Mouse (Mus musculus) frontal cortex, postnatal 14 days (tissue): ENCODE results near the gene Mrpl30.
A peak's percentile ranks its signal among the peaks of the same experiment; 100 is the strongest.

Experiments used
- DNase-seq, 2 experiments: peaks; one replicate each; pipeline ENCODE4 v3.0.0; 2022; ENCODE audit warnings: low spot score in 2 of 2

Gene Mrpl30

DNA sequence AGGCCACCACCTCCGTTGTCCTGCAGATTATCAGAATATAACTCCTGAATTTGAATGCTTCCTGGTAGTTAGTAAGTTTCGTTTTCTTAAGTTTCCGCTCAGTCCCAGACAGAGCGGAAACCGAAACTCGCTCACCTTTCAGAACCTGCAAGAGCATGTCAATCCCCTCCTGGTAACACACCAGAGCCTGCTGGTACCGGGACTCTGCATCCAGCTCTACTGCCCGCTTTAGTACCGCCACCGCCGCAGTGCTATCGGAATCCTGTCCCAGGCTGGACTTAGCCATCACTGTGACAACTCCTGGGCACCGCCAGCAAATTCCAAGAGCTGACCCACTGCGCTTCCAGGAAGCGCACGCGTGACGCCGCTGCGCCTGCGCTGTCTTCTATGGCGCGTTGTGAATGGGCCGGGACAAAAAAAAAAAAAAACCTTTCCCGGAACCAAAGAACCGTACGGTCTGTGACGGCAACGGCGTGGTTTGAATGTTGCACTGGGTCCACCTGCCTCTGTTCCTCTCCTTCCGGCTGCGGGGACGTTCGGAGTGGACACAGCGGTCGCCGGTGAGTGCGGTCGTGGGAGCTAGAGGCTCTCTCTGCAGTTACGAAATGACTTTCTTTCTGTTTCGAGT, at the start of gene Mrpl30, which contains the start of gene Mitd1:
Gene Mrpl30 (plus strand): TSS at position 453 of the 628 bp plus-strand sequence.
Gene Mitd1 (minus strand): TSS at position 387 of the 628 bp plus-strand sequence.
- DNase-seq, result peak; percentile 82 to 83

DNA sequence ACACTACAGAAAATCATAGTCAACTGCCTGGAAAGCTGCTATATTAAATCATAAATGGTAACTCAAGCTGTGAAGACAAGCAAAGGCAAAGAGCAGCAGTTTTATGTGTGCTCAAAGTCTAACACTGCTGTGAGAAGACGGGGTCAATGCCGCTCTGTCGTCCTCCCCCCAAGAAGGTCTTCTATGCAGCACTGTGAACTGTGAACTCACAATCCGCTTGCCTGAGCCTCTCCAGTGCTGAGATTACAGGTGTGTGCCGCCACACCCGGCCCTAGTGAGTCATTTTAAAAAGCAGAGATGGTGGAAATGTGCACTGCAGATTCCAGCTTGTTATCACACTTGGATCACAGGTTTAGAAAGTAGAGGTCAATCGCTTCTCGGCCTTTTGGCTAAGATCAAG, 43.4 kb upstream of the Mrpl30 start:
- DNase-seq, result no peak

- DNase-seq, result no peak
These were observed 39.6 kb upstream of the Mrpl30 start for GRCm38 (mm10) chr1:37850696-37851095.

DNA sequence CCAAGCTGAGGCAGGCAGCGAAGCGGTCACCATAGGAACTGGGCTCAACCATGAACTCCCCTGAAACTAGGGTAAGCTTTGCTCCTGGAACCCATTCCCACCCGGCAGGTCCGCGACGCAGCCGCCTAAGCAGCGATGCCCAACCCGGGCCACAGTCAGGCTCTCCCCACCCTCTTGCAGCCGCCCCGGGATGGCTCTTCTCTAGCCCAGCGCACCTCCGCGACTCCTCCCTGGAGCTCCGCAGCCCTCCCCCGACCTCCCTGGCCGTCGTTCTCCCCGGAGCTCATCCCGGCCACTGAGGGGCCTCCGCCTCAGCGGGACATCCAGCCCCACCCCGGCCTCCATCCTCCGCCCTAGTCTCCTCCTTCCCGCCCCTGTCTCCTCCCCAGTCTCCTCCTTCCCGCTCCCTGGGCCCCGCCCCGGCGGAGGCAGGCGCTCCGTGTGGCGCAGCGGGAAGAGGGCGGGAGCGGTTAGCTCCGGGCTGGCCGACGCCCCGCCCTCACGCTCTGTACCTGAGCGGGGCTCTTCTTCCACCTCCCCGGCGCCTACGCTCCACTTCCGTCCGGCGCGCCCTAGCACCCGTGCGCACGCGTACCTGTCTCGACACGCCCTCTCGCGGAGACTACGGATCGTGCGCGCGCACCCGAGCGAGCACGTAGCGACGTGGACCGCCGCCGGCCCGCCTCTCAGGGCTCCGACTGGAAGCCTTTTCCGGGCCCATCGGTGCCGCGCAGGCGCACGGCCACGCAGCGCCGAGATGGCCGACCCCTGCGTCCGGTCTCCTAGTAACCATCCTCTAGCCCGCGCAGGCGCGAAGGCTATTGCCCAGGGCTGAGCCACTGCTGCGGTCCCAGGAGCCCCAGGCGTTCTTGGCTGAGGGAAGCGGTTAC, 25.5 kb upstream of the Mrpl30 start:
- DNase-seq, result peak; percentile 99

- DNase-seq, result no peak
These were observed 24.7 kb upstream of the Mrpl30 start for GRCm38 (mm10) chr1:37865401-37866215.

GRCm38 (mm10) chr1:37866286-37866685, 24.0 kb upstream of the Mrpl30 start, which contains the start of gene Tsga10:
TSS of gene Tsga10 (minus strand) at chr1:37866429.
- no peak for DNase-seq

- no peak for DNase-seq
These were observed 23.2 kb upstream of the Mrpl30 start for GRCm38 (mm10) chr1:37867056-37867455.

DNA sequence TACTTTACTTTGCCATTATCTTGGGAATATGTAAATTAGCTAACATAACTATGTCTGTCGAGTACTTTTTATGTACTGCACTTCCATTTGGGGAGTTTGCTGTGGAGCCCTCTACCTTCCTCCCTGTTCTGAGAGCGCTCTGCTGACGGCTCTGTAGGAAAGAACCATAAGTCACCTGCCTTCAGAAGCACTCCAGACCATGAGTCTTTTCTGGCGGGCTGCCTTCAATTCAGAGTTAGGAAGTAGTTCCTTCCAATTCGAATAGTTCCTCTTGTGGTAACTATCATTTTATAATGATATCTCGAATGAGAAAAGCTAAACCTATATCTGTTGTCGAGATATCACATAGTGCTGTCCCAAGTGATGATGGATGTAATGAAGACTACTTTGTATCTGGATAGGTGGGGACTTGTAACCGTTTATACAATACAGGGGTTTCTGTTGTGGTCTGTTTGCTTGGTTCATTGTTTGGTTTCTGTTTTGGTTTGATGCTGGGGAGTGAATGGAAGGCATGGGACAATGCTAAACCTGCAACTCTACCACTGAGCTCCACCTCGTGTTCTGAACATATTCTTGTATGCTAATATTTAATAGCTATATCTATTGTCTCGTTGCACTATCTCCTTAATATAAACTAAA, 22.5 kb upstream of the Mrpl30 start:
- DNase-seq, result no peak

DNA sequence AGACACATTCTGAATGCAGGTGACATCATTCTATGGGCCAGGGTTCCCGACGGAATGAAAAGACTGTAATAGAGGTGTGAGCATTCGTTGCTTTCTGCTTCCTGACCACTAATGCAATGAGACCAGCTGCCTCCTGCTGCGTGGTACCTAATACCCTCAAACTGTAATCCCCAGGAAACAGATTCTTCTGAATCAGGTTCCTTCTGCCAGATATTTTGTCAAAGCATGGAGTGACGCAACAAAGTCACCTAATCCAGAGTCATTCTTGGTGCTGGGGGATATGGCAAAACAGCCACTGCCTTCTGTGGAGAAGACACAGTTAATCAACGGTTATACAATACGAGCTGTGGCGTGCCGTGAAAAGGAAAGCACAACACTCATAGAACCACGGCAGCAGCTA, 21.6 kb upstream of the Mrpl30 start:
- no peak for DNase-seq

DNA sequence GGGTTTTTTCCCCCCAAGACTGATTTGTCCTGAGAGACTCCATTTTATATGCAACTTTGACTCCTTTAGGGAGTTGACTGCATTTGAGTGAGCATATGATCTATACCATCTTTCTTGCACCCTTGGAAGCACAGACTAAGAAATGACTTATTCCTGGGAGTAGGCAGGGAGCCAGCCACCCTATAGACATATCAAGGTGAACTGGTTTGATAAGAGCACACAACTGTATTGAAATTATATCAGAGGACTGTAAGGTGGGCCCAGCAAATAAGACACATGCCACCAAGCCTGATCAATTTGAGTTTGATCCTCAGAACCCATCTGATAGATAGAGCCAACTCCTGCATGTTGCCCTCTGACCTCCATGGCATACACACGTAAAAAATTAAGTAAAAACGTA, 20.9 kb upstream of the Mrpl30 start:
- no peak for DNase-seq

GRCm38 (mm10) chr1:37871704-37872103, 18.6 kb upstream of the Mrpl30 start, which contains the start of gene Lipt1:
TSS of gene Lipt1 (plus strand) at chr1:37871738.
- DNase-seq, result no peak

GRCm38 (mm10) chr1:37872131-37873067, 17.9 kb upstream of the Mrpl30 start:
- DNase-seq, result peak; percentile 68 to 79

GRCm38 (mm10) chr1:37873157-37873556, 17.1 kb upstream of the Mrpl30 start:
- DNase-seq, result no peak

GRCm38 (mm10) chr1:37877736-37878460, 12.4 kb upstream of the Mrpl30 start:
- DNase-seq, result no peak

DNA sequence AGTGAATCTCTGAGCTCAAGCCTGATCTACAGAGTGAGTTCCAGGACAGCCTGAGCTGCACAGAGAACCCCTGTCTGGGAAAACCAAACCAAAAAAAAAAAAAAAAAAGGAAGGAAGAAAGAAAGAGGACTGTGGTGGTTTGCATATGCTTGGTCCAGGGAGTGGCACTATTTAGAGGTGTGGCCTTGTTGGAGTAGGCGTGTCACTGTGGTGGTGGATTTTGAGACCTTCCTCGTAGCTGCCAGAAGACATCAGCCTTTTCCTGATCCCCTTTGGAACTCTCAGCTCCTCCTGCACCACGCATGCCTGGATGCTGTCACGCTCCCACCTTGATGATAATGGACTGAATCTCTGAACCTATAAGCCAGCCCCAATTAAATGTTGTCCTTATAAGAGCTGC, 6.9 kb upstream of the Mrpl30 start:
- no peak for DNase-seq

GRCm38 (mm10) chr1:37884451-37884850, 5.8 kb upstream of the Mrpl30 start:
- DNase-seq, result no peak

GRCm38 (mm10) chr1:37889206-37889605, 1.1 kb upstream of the Mrpl30 start:
- no peak for DNase-seq

- no peak for DNase-seq
These were observed 1.1 kb downstream of the Mrpl30 start for GRCm38 (mm10) chr1:37891400-37891799.

DNA sequence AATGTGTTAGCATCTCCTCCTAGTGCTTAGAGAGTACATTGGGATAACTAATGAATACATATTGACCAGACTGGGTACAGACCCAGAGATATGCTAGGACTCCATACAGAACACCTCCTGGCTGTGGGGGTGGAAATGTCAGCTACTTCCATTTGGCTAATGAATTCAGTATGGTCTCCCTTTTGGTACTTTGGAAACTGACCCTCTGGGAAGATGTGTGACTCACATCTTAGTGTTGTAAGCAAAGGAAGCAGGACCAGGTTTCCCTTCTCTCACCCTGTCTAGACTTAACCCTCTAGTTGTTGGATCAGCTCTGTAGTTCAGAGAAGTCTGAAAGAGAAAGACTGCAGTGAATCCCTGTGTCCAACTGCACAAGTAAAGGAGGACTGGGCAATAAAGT, 4.3 kb downstream of the Mrpl30 start:
- DNase-seq, result no peak

GRCm38 (mm10) chr1:37899816-37900215, 9.5 kb downstream of the Mrpl30 start:
- no peak for DNase-seq
